Mouse (Mus musculus) midbrain, embryonic 10.5 days (tissue): Measurements from ENCODE around the gene Duxbl2. TPM values are rescaled to one million over a fixed set of nuclear protein-coding genes. Genes with fewer than 3 reads are reported as not detected.

Experiments used
- polyA plus RNA-seq: library from polyadenylated mRNA; unstranded; fragments of >200 nt; fragmentation: Nextera tagmentation; extraction: Ambion mirVana; gene quantifications from 2 replicates; pipeline ENCODE4 v1.2.1, GENCODE M21; 2016

Gene Duxbl2
- polyA plus RNA-seq, 1 experiment from 2014 or later: not detected

Other genes with a start within 250 kb of the Duxbl2 start
- not detected in 2 replicates for gene Plac9a, start 215.2 kb upstream of the Duxbl2 start, polyA plus RNA-seq
- 1.6 and 3.7 TPM in 2 replicates for gene Tmem254a, start 190.7 kb upstream of the Duxbl2 start, polyA plus RNA-seq
- not detected in 2 replicates for gene Cphx1, start 180.0 kb upstream of the Duxbl2 start, polyA plus RNA-seq
- gene Duxbl1, start 139.8 kb upstream of the Duxbl2 start, polyA plus RNA-seq: 4.9 and 6.7 TPM in 2 replicates
- gene Gm9780, start 75.6 kb upstream of the Duxbl2 start, polyA plus RNA-seq: 0.36 and 3.3 TPM in 2 replicates
- 19.9 TPM in 2 replicates for gene Tmem254c, start 51.0 kb upstream of the Duxbl2 start, polyA plus RNA-seq
- not detected in 2 replicates for gene Cphx2, start 36.8 kb upstream of the Duxbl2 start, polyA plus RNA-seq
- gene Cphx3, start 36.1 kb upstream of the Duxbl2 start, polyA plus RNA-seq: not detected in 2 replicates
- gene Plac9b, start 64.1 kb downstream of the Duxbl2 start, polyA plus RNA-seq: 0.80 and 1.5 TPM in 2 replicates
- gene Tmem254b, start 88.7 kb downstream of the Duxbl2 start, polyA plus RNA-seq: 15.9 and 20.4 TPM in 2 replicates
- 6.6 and 9.5 TPM in 2 replicates for gene Duxbl3, start 139.6 kb downstream of the Duxbl2 start, polyA plus RNA-seq